Mouse (Mus musculus) hindbrain, embryonic 16.5 days (tissue): Measurements from ENCODE around the gene Chrna3. TPM values are rescaled to one million over a fixed set of nuclear protein-coding genes. Genes with fewer than 3 reads are reported as not detected.

Experiments used
- ATAC-seq: fragments of 200-750 bp; cut with Nextera tagmentation; 2 replicates; pipeline ENCODE4 v1.8.0; 2017; ENCODE audit warnings: moderate TSS enrichment, moderate library complexity
- H3K27ac ChIP-seq: fragments of 300-500 bp; sonication (generic); 2 replicates; pipeline ENCODE4 v1.5.1; 2014; ENCODE audit warnings: low read depth, mild to moderate bottlenecking, control low read depth, low read length, moderate library complexity
- H3K27me3 ChIP-seq: fragments of 300-500 bp; sonication (generic); replicated peaks from 2 replicates; pipeline ENCODE4 v1.6.1; 2014; ENCODE audit warnings: low read length; ENCODE audit not compliant: control insufficient read depth, insufficient read depth
- H3K36me3 ChIP-seq: fragments of 300-500 bp; sonication (generic); 2 replicates; pipeline ENCODE4 v1.6.1; 2014; ENCODE audit warnings: mild to moderate bottlenecking, low read length, moderate library complexity, mixed read lengths; ENCODE audit not compliant: control insufficient read depth, insufficient read depth
- H3K4me1 ChIP-seq: fragments of 300-500 bp; sonication (generic); 2 replicates; pipeline ENCODE4 v1.6.1; 2014; ENCODE audit warnings: low read depth, low read length; ENCODE audit not compliant: control insufficient read depth, insufficient read depth
- H3K4me2 ChIP-seq: fragments of 300-500 bp; sonication (generic); 2 replicates; pipeline ENCODE4 v1.6.1; 2014; ENCODE audit warnings: mild to moderate bottlenecking, low read length, control low read depth, moderate library complexity
- H3K4me3 ChIP-seq: fragments of 300-500 bp; sonication (generic); 2 replicates; pipeline ENCODE4 v1.5.1; 2014; ENCODE audit warnings: mild to moderate bottlenecking, low read length, control low read depth, moderate library complexity
- H3K9ac ChIP-seq: fragments of 300-500 bp; sonication (generic); 2 replicates; pipeline ENCODE4 v1.6.1; 2014; ENCODE audit warnings: low read depth, mild to moderate bottlenecking, control low read depth, low read length, moderate library complexity
- H3K9me3 ChIP-seq: fragments of 300-500 bp; sonication (generic); 2 replicates; pipeline ENCODE4 v1.6.1; 2014; ENCODE audit warnings: mild to moderate bottlenecking, low read length, moderate library complexity; ENCODE audit not compliant: control insufficient read depth
- WGBS: fragments of 180-500 bp; shearing (Covaris S2); extraction: QIAGEN DNeasy Blood & Tissue Kit; methylation state at CpG from one replicate; pipeline ENCODE4 v1.1.7; 2014; 5-methylcytosine and 5-hydroxymethylcytosine counted together
- polyA plus RNA-seq: library from polyadenylated mRNA; unstranded; fragments of >200 nt; fragmentation: Nextera tagmentation; extraction: Ambion mirVana; gene quantifications from 2 replicates; pipeline ENCODE4 v1.2.1, GENCODE M21; 2015

Chrna3 gene
- polyA plus RNA-seq, 1 experiment from 2014 or later, result 18.8 TPM

GRCm38 (mm10) chr9:54969972-54970637, 56.3 kb downstream of the Chrna3 start:
- Histone ChIP-seq H3K4me2 (no peak overlapping the region), H3K27me3 (no peaks in the 10 kb centered on the region), H3K36me3 (no peaks in the 10 kb centered on the region), H3K4me1 (no peaks in the 10 kb centered on the region), H3K9ac (no peak overlapping the region), H3K4me3 (no peak overlapping the region), H3K27ac (no peak overlapping the region), H3K9me3 (no peaks in the 10 kb centered on the region)
- no peak for ATAC-seq
- WGBS, result 63% methylated on average over 8 of the region's 8 CpGs

DNA sequence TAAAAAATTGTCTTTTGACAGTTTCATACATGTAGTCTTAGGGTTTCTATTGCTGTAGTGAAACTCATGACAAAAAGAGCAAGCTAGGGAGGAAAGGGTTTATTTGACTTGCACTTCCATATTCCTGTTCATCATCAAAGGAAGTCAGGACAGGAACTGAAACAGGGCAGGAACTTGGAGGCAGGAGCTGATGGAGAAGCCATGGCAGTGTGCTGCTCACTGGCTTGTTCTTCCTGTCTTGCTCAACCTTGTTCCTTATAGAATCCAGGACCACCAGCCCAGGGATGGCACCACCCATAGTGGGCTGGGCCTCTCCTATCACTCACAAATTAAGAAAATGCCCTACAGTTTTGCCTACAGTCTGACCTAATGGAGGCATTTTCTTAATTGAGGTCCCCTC, 62.7 kb downstream of the Chrna3 start:
- no peak for ATAC-seq
- Histone ChIP-seq H3K36me3 (peaks cover 4% of the 10 kb centered on the region; the same call in 1 of the 2 replicates), H3K4me1 (no peaks in the 10 kb centered on the region), H3K4me3 (no peak overlapping the region), H3K4me2 (no peak overlapping the region), H3K27ac (no peak overlapping the region), H3K9ac (no peak overlapping the region), H3K9me3 (peaks cover 4% of the 10 kb centered on the region; the same call in 1 of the 2 replicates), H3K27me3 (no peaks in the 10 kb centered on the region)

GRCm38 (mm10) chr9:54961059-54961458, 65.3 kb downstream of the Chrna3 start:
- no peaks in the 10 kb centered on the region for H3K27me3 ChIP-seq
- ATAC-seq, result no peak
- H3K9me3 ChIP-seq, result peaks cover 4% of the 10 kb centered on the region; the same call in 1 of the 2 replicates
- no peak overlapping the region for H3K4me3 ChIP-seq
- H3K27ac ChIP-seq, result no peak overlapping the region
- peaks cover 24% of the 10 kb centered on the region for H3K36me3 ChIP-seq
- H3K4me1 ChIP-seq, result no peaks in the 10 kb centered on the region
- H3K9ac ChIP-seq, result no peak overlapping the region
- WGBS, result 95% methylated on average over 4 of the region's 4 CpGs
- no peak overlapping the region for H3K4me2 ChIP-seq

Other genes starting within 250 kb of the Chrna3 start
- 28.1 and 34.7 TPM in 2 replicates for gene Ireb2, start 162.8 kb downstream of the Chrna3 start, polyA plus RNA-seq
- gene Hykk, start 109.3 kb downstream of the Chrna3 start, polyA plus RNA-seq, result 1.9 and 2.2 TPM in 2 replicates
- gene Psma4, start 75.8 kb downstream of the Chrna3 start, polyA plus RNA-seq, result 256 and 265 TPM in 2 replicates
- 0.86 and 0.90 TPM in 2 replicates for gene AY074887, start 75.6 kb downstream of the Chrna3 start, polyA plus RNA-seq
- gene Chrna5, start 45.7 kb downstream of the Chrna3 start, polyA plus RNA-seq, result 0.86 and 3.7 TPM in 2 replicates
- gene Chrnb4, start 22.2 kb upstream of the Chrna3 start, polyA plus RNA-seq, result 1.5 and 1.6 TPM in 2 replicates
- 17.7 and 37.0 TPM in 2 replicates for gene Ube2q2, start 122.3 kb upstream of the Chrna3 start, polyA plus RNA-seq
- gene Fbxo22, start 182.4 kb upstream of the Chrna3 start, polyA plus RNA-seq, result 84.3 and 85.7 TPM in 2 replicates